Mouse (Mus musculus): ENCODE results near the gene Trak1.

Trak1 gene

GRCm38 (mm10) chr9:121295221-121295620, 2.1 kb upstream of the Trak1 start:
- DNase-seq (ENCODE audit: low read depth) = no peak

- DNase-seq (ENCODE audit: low read depth) = no peak
These were observed 730 bp downstream of the Trak1 start for GRCm38 (mm10) chr9:121298065-121298398.

GRCm38 (mm10) chr9:121298411-121299091, 1.2 kb downstream of the Trak1 start:
- DNase-seq (ENCODE audit: low read depth) = no peak

- DNase-seq (ENCODE audit: low read depth) = no peak
These were observed 2.0 kb downstream of the Trak1 start for GRCm38 (mm10) chr9:121299223-121299755.

GRCm38 (mm10) chr9:121299976-121300570, 2.8 kb downstream of the Trak1 start:
- DNase-seq (ENCODE audit: low read depth) = no peak

- no peak for DNase-seq (ENCODE audit: low read depth)
These were observed 4.0 kb downstream of the Trak1 start for GRCm38 (mm10) chr9:121301041-121301920.

GRCm38 (mm10) chr9:121302543-121302942, 5.2 kb downstream of the Trak1 start:
- no peak for DNase-seq (ENCODE audit: low read depth)

GRCm38 (mm10) chr9:121303086-121303485, 5.8 kb downstream of the Trak1 start:
- no peak for DNase-seq (ENCODE audit: low read depth)

- DNase-seq (ENCODE audit: low read depth) = no peak
These were observed 6.4 kb downstream of the Trak1 start for GRCm38 (mm10) chr9:121303748-121304147.

- no peak for DNase-seq (ENCODE audit: low read depth)
These were observed 7.2 kb downstream of the Trak1 start for GRCm38 (mm10) chr9:121304520-121304919.

GRCm38 (mm10) chr9:121305456-121305855, 8.2 kb downstream of the Trak1 start:
- no peak for DNase-seq (ENCODE audit: low read depth)

- no peak for DNase-seq (ENCODE audit: low read depth)
These were observed 12.0 kb downstream of the Trak1 start for GRCm38 (mm10) chr9:121309287-121309686.

- DNase-seq (ENCODE audit: low read depth) = no peak
These were observed 13.2 kb downstream of the Trak1 start for GRCm38 (mm10) chr9:121310501-121310900.

GRCm38 (mm10) chr9:121311846-121312236, 14.5 kb downstream of the Trak1 start:
- DNase-seq (ENCODE audit: low read depth) = no peak

- DNase-seq (ENCODE audit: low read depth) = no peak
These were observed 15.1 kb downstream of the Trak1 start for GRCm38 (mm10) chr9:121312237-121312891.

GRCm38 (mm10) chr9:121313656-121314374, 16.5 kb downstream of the Trak1 start:
- DNase-seq (ENCODE audit: low read depth) = peak; percentile 78

- no peak for DNase-seq (ENCODE audit: low read depth)
These were observed 17.3 kb downstream of the Trak1 start for GRCm38 (mm10) chr9:121314541-121315152.

- no peak for DNase-seq (ENCODE audit: low read depth)
These were observed 18.7 kb downstream of the Trak1 start for GRCm38 (mm10) chr9:121315901-121316595.

GRCm38 (mm10) chr9:121316621-121317405, 19.5 kb downstream of the Trak1 start:
- DNase-seq (ENCODE audit: low read depth) = no peak

Data from c-Kit-positive CD71-negative TER-119-negative erythroid progenitor cells, embryonic 14.5 days (primary cell).